Mouse (Mus musculus) E14TG2a.4 (cell line): ENCODE measurements around the gene Mtmr11.

Experiments
- H3K27me3 ChIP-seq: 2 replicates; pipeline ENCODE4 v1.6.1; 2014; ENCODE audit warnings: low read length, control low read depth; ENCODE audit not compliant: insufficient read depth
- H3K36me3 ChIP-seq: 2 replicates; pipeline ENCODE4 v1.6.1; 2014; ENCODE audit warnings: low read length, control low read depth; ENCODE audit not compliant: insufficient read depth
- H3K4me1 ChIP-seq: replicated peaks from 2 replicates; pipeline ENCODE4 v1.6.1; 2014; ENCODE audit warnings: low read depth, low read length, control low read depth
- H3K4me3 ChIP-seq: replicated peaks from 2 replicates; pipeline ENCODE4 v1.5.1; 2014; ENCODE audit warnings: mild to moderate bottlenecking, low read length
- H3K9me3 ChIP-seq: 2 replicates; pipeline ENCODE4 v1.6.1; 2014; ENCODE audit warnings: low read length, control low read depth
- CTCF ChIP-seq: conservative IDR thresholded peaks from 2 replicates; pipeline ENCODE4 v1.5.1; 2014; ENCODE audit warnings: low read length
- NANOG ChIP-seq: IDR thresholded peaks from 2 replicates; pipeline ENCODE4 v1.6.1; 2014; ENCODE audit warnings: borderline replicate concordance, low read length, mixed read lengths
- POU5F1 ChIP-seq: IDR thresholded peaks from 2 replicates; pipeline ENCODE4 v1.6.1; 2014; ENCODE audit warnings: low read length, borderline replicate concordance

The Mtmr11 gene

DNA sequence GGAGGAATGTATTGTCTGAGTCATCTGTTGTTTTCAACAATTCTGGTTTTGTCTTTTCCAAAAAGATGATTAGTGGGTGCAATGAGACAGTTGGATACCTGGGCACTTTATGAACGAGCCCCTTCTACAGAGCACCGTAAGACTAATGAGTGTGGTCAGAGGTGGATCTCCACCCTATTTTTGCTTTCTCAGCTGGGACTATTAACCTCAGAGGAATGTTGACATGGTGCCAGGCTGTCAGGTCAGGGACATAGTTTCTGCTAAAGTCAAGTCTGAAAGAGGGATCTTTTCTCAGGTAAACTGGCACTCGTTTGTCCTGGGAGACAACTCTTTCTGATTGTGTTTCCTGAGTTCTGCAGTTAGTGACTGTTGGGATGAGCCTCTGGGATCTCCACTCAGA lies 26.8 kb upstream of the Mtmr11 start:
- H3K4me1 ChIP-seq: peaks cover 8% of the 10 kb centered on the region
- H3K36me3 ChIP-seq: peaks cover 10% of the 10 kb centered on the region; the same call in 1 of the 2 replicates
- H3K27me3 ChIP-seq: no peaks in the 10 kb centered on the region
- TF ChIP-seq CTCF: no peak
- TF ChIP-seq POU5F1: no peak
- TF ChIP-seq NANOG: no peak
- no peak overlapping the region for H3K4me3 ChIP-seq
- H3K9me3 ChIP-seq: no peaks in the 10 kb centered on the region

GRCm38 (mm10) chr3:96147950-96148349 lies 13.9 kb upstream of the Mtmr11 start:
- H3K4me1 ChIP-seq: no peaks in the 10 kb centered on the region
- H3K9me3 ChIP-seq: no peaks in the 10 kb centered on the region
- peaks cover 47% of the 10 kb centered on the region for H3K36me3 ChIP-seq
- no peaks in the 10 kb centered on the region for H3K27me3 ChIP-seq
- TF ChIP-seq CTCF (peak; percentile 82), NANOG (no peak)
- H3K4me3 ChIP-seq: no peak overlapping the region

DNA sequence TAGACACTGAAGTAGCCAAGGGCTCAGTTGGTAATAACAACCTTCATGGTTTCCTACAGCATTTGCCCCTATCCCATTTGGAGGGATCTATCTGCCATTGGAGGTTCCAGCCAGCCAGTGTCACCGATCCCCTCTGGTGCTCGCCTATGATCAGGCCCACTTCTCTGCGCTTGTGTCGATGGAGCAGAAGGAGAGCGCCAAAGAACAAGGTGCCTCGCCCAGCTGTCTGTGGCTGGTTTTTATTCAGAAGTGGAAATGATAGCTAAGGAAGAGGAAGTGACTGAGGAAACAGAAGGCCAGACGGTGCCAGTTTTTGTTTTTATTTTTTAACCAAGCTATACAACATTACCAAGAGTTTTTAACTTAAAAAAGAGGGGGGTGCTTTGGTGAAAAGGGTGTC lies 10.0 kb upstream of the Mtmr11 start:
- Histone ChIP-seq H3K4me1 (peaks cover 23% of the 10 kb centered on the region), H3K36me3 (peaks cover 56% of the 10 kb centered on the region), H3K9me3 (no peaks in the 10 kb centered on the region), H3K4me3 (no peak overlapping the region), H3K27me3 (no peaks in the 10 kb centered on the region)
- TF ChIP-seq CTCF (no peak), NANOG (no peak), POU5F1 (no peak)

- Histone ChIP-seq H3K4me1 (peaks cover 30% of the 10 kb centered on the region), H3K27me3 (no peaks in the 10 kb centered on the region), H3K36me3 (peaks cover 52% of the 10 kb centered on the region), H3K9me3 (no peaks in the 10 kb centered on the region), H3K4me3 (no peak overlapping the region)
- TF ChIP-seq CTCF: no peak
- TF ChIP-seq POU5F1: no peak
- no peak for TF ChIP-seq NANOG
Observed at GRCm38 (mm10) chr3:96152611-96153010, 9.2 kb upstream of the Mtmr11 start.

GRCm38 (mm10) chr3:96155501-96155900 lies 6.3 kb upstream of the Mtmr11 start:
- no peaks in the 10 kb centered on the region for H3K27me3 ChIP-seq
- no peak overlapping the region; the same call in 1 of the 2 replicates for H3K4me3 ChIP-seq
- no peaks in the 10 kb centered on the region for H3K9me3 ChIP-seq
- peaks cover 51% of the 10 kb centered on the region for H3K36me3 ChIP-seq
- TF ChIP-seq NANOG: no peak
- peaks cover 59% of the 10 kb centered on the region for H3K4me1 ChIP-seq

DNA sequence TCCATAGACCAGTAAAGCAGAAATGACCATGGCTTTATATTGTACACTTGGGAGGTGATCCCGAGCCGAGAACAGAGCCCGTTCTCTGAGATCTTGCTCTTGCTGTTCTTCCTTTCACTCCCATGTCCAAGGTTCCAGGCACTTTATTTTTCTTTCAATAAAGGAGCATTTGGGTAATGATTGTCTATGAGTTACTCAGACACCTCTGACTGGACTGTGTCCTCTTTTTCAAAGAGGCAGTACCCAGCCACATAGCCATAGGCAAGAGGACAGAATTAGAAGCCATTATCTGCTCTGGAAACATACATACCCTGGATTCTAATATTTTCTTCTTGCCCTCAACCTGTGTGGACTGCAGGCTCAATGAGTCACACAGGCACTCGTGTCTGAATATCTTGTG lies 2.0 kb upstream of the Mtmr11 start:
- H3K27me3 ChIP-seq: peaks cover 34% of the 10 kb centered on the region
- H3K36me3 ChIP-seq: peaks cover 8% of the 10 kb centered on the region
- H3K4me3 ChIP-seq: no peak overlapping the region
- TF ChIP-seq POU5F1 (no peak), CTCF (no peak), NANOG (no peak)
- no peaks in the 10 kb centered on the region for H3K9me3 ChIP-seq
- H3K4me1 ChIP-seq: peaks cover 80% of the 10 kb centered on the region

GRCm38 (mm10) chr3:96160222-96160802 lies 1.5 kb upstream of the Mtmr11 start:
- TF ChIP-seq POU5F1: no peak
- no peak for TF ChIP-seq CTCF
- no peak for TF ChIP-seq NANOG
- Histone ChIP-seq H3K36me3 (0 out of 2 replicates have a peak, but pooled peaks cover 3% of the 10 kb centered on the region), H3K27me3 (peaks cover 36% of the 10 kb centered on the region), H3K9me3 (no peaks in the 10 kb centered on the region), H3K4me3 (peak overlapping the region; percentile 75), H3K4me1 (peaks cover 75% of the 10 kb centered on the region)

GRCm38 (mm10) chr3:96160803-96161516 lies 844 bp upstream of the Mtmr11 start:
- H3K27me3 ChIP-seq: peaks cover 36% of the 10 kb centered on the region
- H3K4me1 ChIP-seq: peaks cover 69% of the 10 kb centered on the region
- no peaks in the 10 kb centered on the region for H3K36me3 ChIP-seq
- peak overlapping the region; percentile 75 for H3K4me3 ChIP-seq
- no peaks in the 10 kb centered on the region for H3K9me3 ChIP-seq
- no peak for TF ChIP-seq NANOG
- TF ChIP-seq POU5F1: no peak
- TF ChIP-seq CTCF: no peak

GRCm38 (mm10) chr3:96163040-96163439 lies 1.2 kb downstream of the Mtmr11 start:
- Histone ChIP-seq H3K4me1 (peaks cover 52% of the 10 kb centered on the region), H3K9me3 (no peaks in the 10 kb centered on the region), H3K36me3 (no peaks in the 10 kb centered on the region), H3K4me3 (no peak overlapping the region), H3K27me3 (peaks cover 36% of the 10 kb centered on the region)
- TF ChIP-seq POU5F1 (no peak), NANOG (no peak), CTCF (no peak)
